Mouse (Mus musculus) hindbrain, embryonic 15.5 days (tissue): ENCODE data around the gene Csrnp1. TPM values are rescaled to one million over a fixed set of nuclear protein-coding genes. Genes with fewer than 3 reads are reported as not detected.

ENCODE experiments used
- ATAC-seq: fragments of 200-750 bp; cut with Nextera tagmentation; 2 replicates; pipeline ENCODE4 v1.8.0; 2017; ENCODE audit warnings: low read depth, moderate number of reproducible peaks, moderate TSS enrichment; ENCODE audit not compliant: low FRiP score
- H3K27ac ChIP-seq: fragments of 300-500 bp; sonication (generic); replicated peaks from 2 replicates; pipeline ENCODE4 v1.5.1; 2015; ENCODE audit warnings: mild to moderate bottlenecking, inconsistent platforms
- H3K27me3 ChIP-seq: fragments of 300-500 bp; sonication (generic); 2 replicates; pipeline ENCODE4 v1.6.1; 2015; ENCODE audit warnings: control low read depth, inconsistent platforms
- H3K36me3 ChIP-seq: fragments of 300-500 bp; sonication (generic); 2 replicates; pipeline ENCODE4 v1.6.1; 2015; ENCODE audit warnings: control low read depth, inconsistent platforms
- H3K4me1 ChIP-seq: fragments of 300-500 bp; sonication (generic); replicated peaks from 2 replicates; pipeline ENCODE4 v1.6.1; 2015; ENCODE audit warnings: control low read depth, inconsistent platforms
- H3K4me2 ChIP-seq: fragments of 300-500 bp; sonication (generic); 2 replicates; pipeline ENCODE4 v1.6.1; 2015; ENCODE audit warnings: moderate library complexity, mild to moderate bottlenecking, inconsistent platforms
- H3K4me3 ChIP-seq: fragments of 300-500 bp; sonication (generic); 2 replicates; pipeline ENCODE4 v1.5.1; 2015; ENCODE audit warnings: mild to moderate bottlenecking, inconsistent platforms
- H3K9ac ChIP-seq: fragments of 300-500 bp; sonication (generic); 2 replicates; pipeline ENCODE4 v1.6.1; 2015; ENCODE audit warnings: inconsistent platforms
- H3K9me3 ChIP-seq: fragments of 300-500 bp; sonication (generic); 2 replicates; pipeline ENCODE4 v1.6.1; 2016; ENCODE audit warnings: control low read depth, inconsistent platforms
- WGBS: fragments of 180-500 bp; shearing (Covaris S2); methylation state at CpG from one replicate; pipeline ENCODE4 v1.1.7; 2015; 5-methylcytosine and 5-hydroxymethylcytosine counted together
- polyA plus RNA-seq: library from polyadenylated mRNA; unstranded; fragments of >200 nt; fragmentation: Nextera tagmentation; extraction: Ambion mirVana; gene quantifications from 2 replicates; pipeline ENCODE4 v1.2.1, GENCODE M21; 2015

Csrnp1 gene
- polyA plus RNA-seq, 1 experiment from 2014 or later, result 1.7 TPM

GRCm38 (mm10) chr9:119962987-119963667 lies 21.3 kb downstream of the Csrnp1 start:
- H3K9me3 ChIP-seq, result no peaks in the 10 kb centered on the region
- ATAC-seq, result no peak
- no peaks in the 10 kb centered on the region for H3K27me3 ChIP-seq
- H3K9ac ChIP-seq, result no peak overlapping the region
- no peaks in the 10 kb centered on the region for H3K4me1 ChIP-seq
- 17% methylated on average over 21 of the region's 21 CpGs for WGBS
- no peak overlapping the region for H3K27ac ChIP-seq
- no peaks in the 10 kb centered on the region for H3K36me3 ChIP-seq
- H3K4me2 ChIP-seq, result 0 out of 2 replicates have a peak overlapping the region, but pooled peaks have one; percentile 1
- no peak overlapping the region for H3K4me3 ChIP-seq

GRCm38 (mm10) chr9:119962216-119962615 lies 22.2 kb downstream of the Csrnp1 start:
- H3K9ac ChIP-seq, result no peak overlapping the region
- no peak overlapping the region for H3K27ac ChIP-seq
- H3K9me3 ChIP-seq, result no peaks in the 10 kb centered on the region
- ATAC-seq, result no peak
- no peaks in the 10 kb centered on the region for H3K4me1 ChIP-seq
- H3K36me3 ChIP-seq, result no peaks in the 10 kb centered on the region
- WGBS, result 86% methylated on average over 4 of the region's 4 CpGs
- H3K4me2 ChIP-seq, result no peak overlapping the region
- no peak overlapping the region for H3K4me3 ChIP-seq
- no peaks in the 10 kb centered on the region for H3K27me3 ChIP-seq

GRCm38 (mm10) chr9:119958835-119959234 lies 25.6 kb downstream of the Csrnp1 start:
- no peaks in the 10 kb centered on the region for H3K36me3 ChIP-seq
- H3K9me3 ChIP-seq, result no peaks in the 10 kb centered on the region
- H3K9ac ChIP-seq, result no peak overlapping the region
- no peaks in the 10 kb centered on the region for H3K27me3 ChIP-seq
- H3K4me1 ChIP-seq, result no peaks in the 10 kb centered on the region
- no peak for ATAC-seq
- no peak overlapping the region for H3K4me3 ChIP-seq
- H3K27ac ChIP-seq, result no peak overlapping the region
- WGBS, result 86% methylated on average over 9 of the region's 9 CpGs
- H3K4me2 ChIP-seq, result no peak overlapping the region

GRCm38 (mm10) chr9:119951388-119951787 lies 33.1 kb downstream of the Csrnp1 start:
- Histone ChIP-seq H3K36me3 (no peaks in the 10 kb centered on the region), H3K27ac (no peak overlapping the region), H3K4me1 (no peaks in the 10 kb centered on the region; the same call in 1 of the 2 replicates), H3K4me2 (no peak overlapping the region), H3K9me3 (no peaks in the 10 kb centered on the region), H3K27me3 (no peaks in the 10 kb centered on the region), H3K9ac (no peak overlapping the region), H3K4me3 (no peak overlapping the region)
- no peak for ATAC-seq
- 88% methylated on average over 9 of the region's 9 CpGs for WGBS

- Histone ChIP-seq H3K36me3 (no peaks in the 10 kb centered on the region), H3K27ac (no peak overlapping the region), H3K27me3 (no peaks in the 10 kb centered on the region), H3K9ac (no peak overlapping the region), H3K4me3 (no peak overlapping the region), H3K9me3 (no peaks in the 10 kb centered on the region), H3K4me2 (no peak overlapping the region), H3K4me1 (no peaks in the 10 kb centered on the region; the same call in 1 of the 2 replicates)
- WGBS, result 45% methylated on average over 6 of the region's 6 CpGs
- ATAC-seq, result no peak
Measured at GRCm38 (mm10) chr9:119950434-119950833, 34.0 kb downstream of the Csrnp1 start.

GRCm38 (mm10) chr9:119948804-119949203 lies 35.7 kb downstream of the Csrnp1 start:
- Histone ChIP-seq H3K4me3 (no peak overlapping the region), H3K36me3 (no peaks in the 10 kb centered on the region), H3K4me2 (no peak overlapping the region), H3K27me3 (no peaks in the 10 kb centered on the region), H3K4me1 (no peaks in the 10 kb centered on the region; the same call in 1 of the 2 replicates), H3K27ac (no peak overlapping the region), H3K9ac (no peak overlapping the region), H3K9me3 (no peaks in the 10 kb centered on the region)
- WGBS, result 52% methylated on average over 3 of the region's 3 CpGs
- ATAC-seq, result no peak

GRCm38 (mm10) chr9:119945173-119945900 lies 39.1 kb downstream of the Csrnp1 start:
- Histone ChIP-seq H3K4me1 (no peaks in the 10 kb centered on the region; the same call in 1 of the 2 replicates), H3K4me2 (no peak overlapping the region), H3K27me3 (no peaks in the 10 kb centered on the region), H3K9me3 (no peaks in the 10 kb centered on the region), H3K9ac (no peak overlapping the region), H3K27ac (no peak overlapping the region), H3K36me3 (no peaks in the 10 kb centered on the region), H3K4me3 (no peak overlapping the region)
- ATAC-seq, result no peak
- WGBS, result 75% methylated on average over 12 of the region's 12 CpGs

- Histone ChIP-seq H3K9me3 (no peaks in the 10 kb centered on the region), H3K4me2 (no peak overlapping the region), H3K27ac (no peak overlapping the region), H3K4me3 (no peak overlapping the region), H3K9ac (no peak overlapping the region), H3K27me3 (no peaks in the 10 kb centered on the region), H3K4me1 (no peaks in the 10 kb centered on the region), H3K36me3 (no peaks in the 10 kb centered on the region)
- no peak for ATAC-seq
- 44% methylated on average over 1 of the region's 1 CpGs for WGBS
Measured at GRCm38 (mm10) chr9:119943326-119943725, 41.1 kb downstream of the Csrnp1 start.

GRCm38 (mm10) chr9:119941861-119942260 lies 42.6 kb downstream of the Csrnp1 start:
- WGBS, result 85% methylated on average over 14 of the region's 14 CpGs
- H3K4me2 ChIP-seq, result no peak overlapping the region
- H3K4me1 ChIP-seq, result peaks cover 9% of the 10 kb centered on the region
- no peak overlapping the region for H3K4me3 ChIP-seq
- no peak for ATAC-seq
- no peaks in the 10 kb centered on the region for H3K27me3 ChIP-seq
- no peak overlapping the region for H3K9ac ChIP-seq
- no peaks in the 10 kb centered on the region for H3K9me3 ChIP-seq
- no peaks in the 10 kb centered on the region for H3K36me3 ChIP-seq
- H3K27ac ChIP-seq, result no peak overlapping the region

GRCm38 (mm10) chr9:119941407-119941806 lies 43.1 kb downstream of the Csrnp1 start:
- peaks cover 13% of the 10 kb centered on the region for H3K4me1 ChIP-seq
- no peaks in the 10 kb centered on the region for H3K27me3 ChIP-seq
- H3K9me3 ChIP-seq, result no peaks in the 10 kb centered on the region
- no peak overlapping the region for H3K9ac ChIP-seq
- 73% methylated on average over 5 of the region's 5 CpGs for WGBS
- no peak overlapping the region for H3K4me2 ChIP-seq
- H3K36me3 ChIP-seq, result no peaks in the 10 kb centered on the region
- H3K4me3 ChIP-seq, result no peak overlapping the region
- H3K27ac ChIP-seq, result no peak overlapping the region
- ATAC-seq, result no peak

GRCm38 (mm10) chr9:119939646-119940045 lies 44.8 kb downstream of the Csrnp1 start:
- Histone ChIP-seq H3K36me3 (no peaks in the 10 kb centered on the region; the same call in 1 of the 2 replicates), H3K27ac (no peak overlapping the region), H3K4me1 (peaks cover 21% of the 10 kb centered on the region), H3K27me3 (no peaks in the 10 kb centered on the region), H3K9ac (no peak overlapping the region), H3K9me3 (no peaks in the 10 kb centered on the region), H3K4me3 (no peak overlapping the region), H3K4me2 (no peak overlapping the region)
- ATAC-seq, result no peak
- 87% methylated on average over 10 of the region's 10 CpGs for WGBS

GRCm38 (mm10) chr9:119938496-119938895 lies 46.0 kb downstream of the Csrnp1 start:
- H3K27ac ChIP-seq, result no peak overlapping the region
- no peaks in the 10 kb centered on the region for H3K9me3 ChIP-seq
- H3K27me3 ChIP-seq, result no peaks in the 10 kb centered on the region
- no peaks in the 10 kb centered on the region; the same call in 1 of the 2 replicates for H3K36me3 ChIP-seq
- H3K9ac ChIP-seq, result no peak overlapping the region
- H3K4me2 ChIP-seq, result no peak overlapping the region
- 84% methylated on average over 4 of the region's 4 CpGs for WGBS
- H3K4me1 ChIP-seq, result peaks cover 21% of the 10 kb centered on the region
- no peak for ATAC-seq
- H3K4me3 ChIP-seq, result no peak overlapping the region
